Mouse (Mus musculus) thymus, postnatal 0 days (tissue): ENCODE measurements at regions not wholly inside any gene's neighbourhood (a gene's known extent, or its start where the extent isn't known, plus 50 kb on each side); places are given as distances from the start of the nearest gene placed in this dataset.

Experiments used
- DNase-seq: peaks from one replicate; pipeline ENCODE4 v3.0.0-alpha.2; 2015; ENCODE audit warnings: low spot score

- DNase-seq, result no peak
Measured at GRCm38 (mm10) chr2:11853210-11853973, 75.7 kb downstream of the Ankrd16 start.

GRCm38 (mm10) chr2:11869983-11870382, 92.3 kb downstream of the Ankrd16 start:
- DNase-seq, result no peak

DNA sequence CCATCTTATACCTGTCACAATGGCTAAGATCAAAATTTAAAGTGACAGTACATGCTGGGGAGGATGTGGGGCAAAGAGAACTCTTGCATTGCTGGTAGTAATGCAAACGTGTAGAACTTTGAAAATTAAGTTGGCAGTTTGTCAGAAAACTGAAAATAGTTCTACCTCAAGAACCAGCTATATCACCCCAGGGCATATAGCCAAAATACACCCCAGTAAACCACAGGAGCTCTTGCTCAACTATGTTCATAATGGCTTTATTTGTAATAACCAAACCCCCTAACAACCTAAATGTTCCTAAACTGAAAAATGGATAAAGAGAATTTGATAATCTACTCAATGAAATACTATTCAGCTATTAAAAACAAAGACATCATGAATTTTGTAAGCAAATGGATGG, 102.3 kb downstream of the Ankrd16 start:
- no peak for DNase-seq

- no peak for DNase-seq
Measured at GRCm38 (mm10) chr2:11894792-11895568, 117.3 kb downstream of the Ankrd16 start.

DNA sequence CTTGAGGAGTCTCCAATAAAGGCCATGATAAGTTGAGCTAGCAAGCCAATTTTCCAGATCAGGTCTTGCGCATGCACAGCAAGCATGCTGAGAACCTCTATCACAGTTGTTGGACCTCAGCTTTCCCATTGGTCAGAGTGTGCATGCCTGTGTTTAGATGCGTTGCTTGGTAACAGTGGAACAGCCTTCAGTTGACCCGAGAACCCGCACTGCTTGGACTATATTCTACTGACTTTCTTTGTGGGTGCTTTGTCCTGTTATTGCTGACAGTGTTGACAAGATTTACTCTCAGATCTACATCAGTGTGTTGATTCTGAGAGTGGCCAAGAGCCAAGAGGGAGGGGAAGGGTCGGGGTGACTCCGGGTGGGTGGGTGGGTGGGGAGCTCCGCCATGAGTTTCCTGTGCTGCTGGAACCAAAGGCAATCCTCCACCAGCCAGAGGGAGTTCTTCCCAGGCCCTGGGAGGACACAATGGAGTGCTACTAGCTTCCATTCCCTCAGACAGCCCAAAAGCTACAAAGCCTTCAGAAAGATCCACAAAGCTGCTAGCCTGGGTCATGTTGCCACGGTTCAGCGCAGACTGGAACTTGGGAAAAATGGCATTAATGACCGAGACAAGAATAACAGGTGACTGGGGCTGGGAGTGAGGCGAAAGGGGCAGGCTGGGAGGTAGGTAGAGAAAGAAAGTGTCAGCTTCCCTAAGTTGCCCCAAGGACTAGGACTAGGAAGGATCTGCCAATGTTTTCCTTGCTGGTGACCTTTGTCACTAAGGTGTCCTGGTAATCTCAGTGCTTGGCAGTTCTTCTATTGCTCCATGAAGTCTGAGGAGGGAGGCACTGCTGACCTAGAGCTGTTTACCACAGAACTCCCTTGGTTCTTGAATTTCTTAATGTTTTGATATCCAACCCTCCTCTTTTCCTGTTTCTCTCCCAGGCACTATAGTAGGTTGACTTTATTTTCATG, 122.3 kb downstream of the Ankrd16 start:
- DNase-seq, result no peak

DNA sequence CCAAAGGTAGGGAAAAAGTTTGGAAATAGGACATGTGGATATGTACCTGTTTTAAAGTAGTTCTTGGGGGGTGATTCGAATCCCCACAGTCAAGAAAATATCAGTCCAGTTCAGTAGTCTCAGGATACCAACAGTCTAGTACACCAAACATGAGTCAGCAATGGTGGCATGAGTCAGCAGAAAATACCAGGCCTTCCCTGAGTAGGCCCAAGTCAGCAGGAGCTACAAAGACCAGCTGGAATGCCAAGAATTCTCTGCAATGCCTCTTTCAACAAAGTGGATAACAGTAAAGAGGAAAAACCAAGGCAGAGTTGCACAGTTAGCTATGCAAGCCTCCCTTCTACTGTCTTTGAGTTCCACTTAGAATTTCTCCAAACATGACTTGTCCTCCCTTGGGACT, 137.1 kb downstream of the Ankrd16 start:
- DNase-seq, result no peak

DNA sequence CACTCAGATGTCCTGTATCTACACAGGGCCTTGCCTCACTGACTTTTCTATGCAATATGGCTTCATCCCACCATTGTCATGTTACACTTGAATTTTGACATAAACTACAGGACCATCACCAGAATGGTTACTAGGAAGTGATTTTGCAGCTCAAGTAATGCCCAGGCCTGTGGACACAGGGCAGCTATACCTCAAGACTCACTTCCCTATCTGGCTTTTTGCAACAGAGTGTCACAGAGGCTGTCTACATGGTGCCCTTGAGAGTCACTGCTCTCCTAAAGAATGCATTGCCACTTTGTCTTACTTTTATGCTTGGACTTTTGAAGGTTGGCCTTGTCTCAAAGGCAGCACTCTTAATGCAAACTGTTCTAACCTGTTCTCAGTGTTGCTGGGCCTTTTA, 139.7 kb downstream of the Ankrd16 start:
- DNase-seq, result no peak

DNA sequence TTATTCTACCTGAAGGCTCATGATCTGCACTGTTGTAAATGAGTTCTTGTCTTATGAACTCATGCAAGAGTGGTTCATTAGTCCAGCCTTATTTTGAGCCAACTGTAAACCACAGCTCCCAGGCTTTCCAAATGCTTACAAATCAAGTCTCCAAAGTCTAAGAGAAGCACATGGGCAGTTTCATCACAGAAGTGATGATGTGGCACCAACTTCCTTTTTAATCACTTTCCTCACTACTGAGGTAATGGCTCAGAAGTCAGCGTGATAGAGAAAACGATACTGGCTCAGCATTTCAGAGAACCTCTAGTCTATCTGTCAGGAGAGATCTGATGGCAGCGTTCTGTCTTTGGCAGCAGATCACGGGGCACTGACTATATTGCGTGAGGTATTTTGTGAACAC, 140.4 kb downstream of the Ankrd16 start:
- DNase-seq, result no peak

GRCm38 (mm10) chr2:11960777-11961176, 183.1 kb downstream of the Ankrd16 start:
- no peak for DNase-seq

DNA sequence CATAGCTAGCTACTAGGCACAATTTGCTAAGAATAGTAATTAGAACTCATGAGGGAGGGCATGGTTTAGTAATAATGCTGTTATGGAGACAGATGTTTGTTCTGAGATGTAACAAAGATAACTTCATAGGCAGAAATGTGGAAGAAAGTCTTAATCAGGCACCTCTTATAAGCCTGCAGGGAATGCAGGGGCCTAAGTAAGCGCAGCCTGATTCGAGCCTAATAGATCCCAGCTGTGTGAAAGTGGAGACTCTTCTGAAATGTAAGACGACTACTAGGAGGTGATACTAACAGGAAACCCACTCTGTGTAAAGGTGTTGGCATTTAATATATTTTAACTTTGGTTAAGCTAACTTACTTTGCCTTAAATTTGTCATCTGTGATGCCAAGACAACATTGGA, 187.7 kb downstream of the Ankrd16 start:
- DNase-seq, result no peak

GRCm38 (mm10) chr2:11967001-11967400, 189.3 kb downstream of the Ankrd16 start:
- no peak for DNase-seq

- DNase-seq, result no peak
Measured at GRCm38 (mm10) chr2:11971972-11972371, 194.3 kb downstream of the Ankrd16 start.

- peak; percentile 13 for DNase-seq
Measured at GRCm38 (mm10) chr2:12001938-12002899, 224.5 kb downstream of the Ankrd16 start.

DNA sequence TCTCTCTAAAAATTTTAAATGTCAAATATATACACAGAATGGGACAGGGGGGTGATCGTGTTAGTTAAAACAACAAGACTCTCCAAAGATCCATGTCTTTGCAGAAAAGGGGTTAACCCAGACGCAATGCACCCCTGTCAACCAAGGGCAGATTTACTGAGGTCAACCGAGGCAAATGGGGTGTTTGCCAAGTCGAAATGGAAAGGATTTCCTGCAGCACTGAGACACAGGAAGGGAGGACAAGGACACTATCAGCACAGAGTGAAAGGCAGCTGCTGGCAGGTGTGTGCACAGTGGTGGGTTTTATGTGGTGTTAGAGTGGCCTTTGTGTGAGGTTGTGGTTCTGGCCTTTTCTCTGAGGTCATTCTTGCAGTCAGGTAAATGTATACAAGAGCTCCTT, 226.7 kb downstream of the Ankrd16 start:
- DNase-seq, result no peak

- DNase-seq, result no peak
Measured at GRCm38 (mm10) chr2:12007201-12007600, 229.5 kb downstream of the Ankrd16 start.

- DNase-seq, result no peak
Measured at GRCm38 (mm10) chr2:12011441-12011840, 233.8 kb downstream of the Ankrd16 start.

- DNase-seq, result no peak
Measured at GRCm38 (mm10) chr2:12019607-12020006, 241.9 kb downstream of the Ankrd16 start.

DNA sequence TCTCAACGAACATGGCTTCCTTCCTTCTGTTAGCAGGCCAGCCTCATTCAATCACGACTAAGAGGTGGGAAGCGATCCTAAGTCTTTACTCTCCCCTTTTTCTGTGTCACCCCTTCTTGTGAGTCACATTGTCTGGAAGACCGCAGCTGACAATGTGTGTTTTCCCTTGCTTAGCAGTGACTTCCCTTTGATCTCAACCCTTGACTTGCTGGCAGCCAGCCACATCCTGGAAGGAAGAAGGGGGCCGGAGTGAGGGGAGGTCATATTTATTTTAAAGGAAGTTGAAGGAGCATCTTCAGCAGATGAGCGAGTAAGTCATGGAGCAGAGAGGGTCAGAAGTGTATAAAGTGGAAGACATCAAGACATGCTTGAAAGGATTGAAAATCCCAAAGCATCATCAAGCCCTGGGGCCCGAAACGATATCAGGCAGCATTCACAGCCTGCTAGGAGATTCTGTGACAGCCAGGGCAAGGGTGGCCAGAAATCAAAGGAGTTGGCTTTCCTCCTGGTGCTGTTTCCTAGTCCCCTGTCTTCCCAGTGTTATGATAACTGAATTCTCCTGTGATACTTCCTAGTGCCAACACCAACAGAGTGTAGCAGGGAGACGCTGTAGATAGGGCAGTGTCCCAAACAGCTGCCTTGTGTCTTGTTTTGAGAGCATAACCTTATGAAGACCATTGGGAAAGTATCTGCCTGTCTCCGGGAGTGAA, 245.9 kb downstream of the Ankrd16 start:
- no peak for DNase-seq

DNA sequence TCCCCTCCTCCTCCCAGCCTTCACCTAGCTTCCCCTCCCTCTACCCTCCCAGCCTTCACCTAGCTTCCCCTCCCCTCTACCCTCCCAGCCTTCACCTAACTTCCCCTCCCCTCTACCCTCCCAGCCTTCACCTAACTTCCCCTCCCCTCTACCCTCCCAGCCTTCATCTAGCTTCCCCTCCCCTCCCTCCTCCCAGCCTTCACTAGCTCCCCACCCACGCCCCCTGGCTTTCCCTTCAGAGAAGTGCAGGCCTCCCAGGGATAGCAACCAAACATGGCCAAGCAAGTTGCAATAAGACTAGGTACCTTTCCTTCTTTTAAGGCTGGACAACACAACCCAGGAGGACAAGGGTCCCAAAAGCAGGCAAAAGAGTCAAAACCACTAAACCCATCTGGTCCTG, 248.5 kb downstream of the Ankrd16 start:
- no peak for DNase-seq
